8 mouse cellular contexts compared by ENCODE assay signal in the genomic region with DNA sequence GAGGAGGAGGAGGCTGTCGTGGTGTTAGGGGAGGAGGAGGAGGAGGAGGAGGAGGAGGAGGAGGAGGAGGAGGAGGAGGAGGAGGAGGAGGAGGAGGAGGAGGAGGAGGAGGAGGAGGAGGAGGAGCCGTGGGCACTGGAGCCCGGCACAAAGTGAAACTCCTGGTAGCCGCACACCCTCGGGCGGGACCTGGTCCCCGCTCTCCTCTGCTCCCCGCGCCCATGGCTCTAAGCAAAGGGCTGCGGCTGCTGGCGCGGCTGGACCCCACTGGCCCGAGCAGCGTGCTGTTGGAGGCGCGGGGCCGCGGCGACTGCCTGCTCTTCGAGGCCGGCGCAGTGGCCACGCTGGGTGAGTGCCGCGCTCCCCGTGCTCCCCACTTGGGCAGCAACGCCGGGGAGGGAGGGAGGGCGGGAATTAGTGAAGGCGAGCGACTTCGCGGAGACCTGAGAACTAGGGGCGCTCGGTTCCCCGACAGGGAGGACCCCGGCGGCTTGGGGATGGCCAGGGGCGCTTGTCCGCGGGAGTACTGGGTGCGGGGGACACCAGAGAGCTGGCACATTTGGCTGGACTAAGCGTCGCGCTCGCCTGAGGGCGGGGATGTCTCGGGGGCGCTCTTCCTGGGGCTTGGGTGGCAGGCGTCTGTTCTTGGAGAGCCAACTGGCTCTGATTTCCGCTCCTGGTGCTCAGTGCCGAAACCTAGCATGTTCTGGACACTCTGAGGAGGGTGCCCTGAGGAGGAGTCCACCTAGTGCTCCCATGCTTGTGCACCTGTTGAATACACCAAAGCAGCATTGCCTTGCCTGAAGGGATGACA. TPM values are rescaled to one million over a fixed set of nuclear protein-coding genes. Genes with fewer than 3 reads are reported as not detected.
DNase-seq lines count a peak whose midpoint lies in the region; ATAC-seq and TF ChIP-seq lines count a peak whose summit lies in the region.

Synj2 (plus strand) TSS at position 51 of the 814 bp plus-strand sequence.

- 2% methylated on average over 36 of the region's 52 CpGs for WGBS in hindbrain, postnatal 0 days
- under 1% methylated on average over 50 of the region's 52 CpGs for WGBS in small intestine, adult 2 months

- TF ChIP-seq CTCF in hindbrain, postnatal 0 days (IDR thresholded peaks at IDR 0.05; ENCODE audit: low read depth) = no peak
- TF ChIP-seq CTCF in small intestine, adult 2 months (IDR thresholded peaks at IDR 0.05; ENCODE audit: extremely low read depth, insufficient read length, insufficient replicate concordance, low read depth, low read length) = no peak

- intact Hi-C loops in gastrocnemius, postnatal 14 days (cut with DNase I; ENCODE audit: low total_unique reads) = loop anchor here (5.0 kb wide), 2 partner anchors 46 to 76 kb away; no protein-coding TSS in a partner anchor
- intact Hi-C loops in left cerebral cortex, postnatal 25 days (cut with DNase I) = loop anchor here (1.0 to 2.0 kb wide), 2 partner anchors 33 to 78 kb away; no protein-coding TSS in a partner anchor

- ATAC-seq in erythroblast, adult 5-6 weeks (replicated peaks; ENCODE audit: low FRiP score, poor library complexity, severe bottlenecking) = no peak
- peak; percentile 81 for ATAC-seq in hindbrain, postnatal 0 days

- H3K9me3 ChIP-seq in erythroblast, embryonic 14.5 days (ENCODE audit: control insufficient read depth, low read length) = no peaks in the 10 kb centered on the region
- no peaks in the 10 kb centered on the region for H3K9me3 ChIP-seq in hindbrain, postnatal 0 days (ENCODE audit: low read length)
- H3K9me3 ChIP-seq in megakaryocyte, embryonic 14.5 days = peaks cover 4% of the 10 kb centered on the region; the same call in 1 of the 2 replicates

- TF ChIP-seq POLR2A in small intestine, adult 2 months (IDR thresholded peaks at IDR 0.05; ENCODE audit: low read depth, low read length) = no peak

- H3K9ac ChIP-seq in hindbrain, postnatal 0 days (replicated peaks; ENCODE audit: low read length) = peak within 1 kb of the TSS; percentile 41

- peaks cover 42% of the 10 kb centered on the region for H3K27me3 ChIP-seq in erythroblast, embryonic 14.5 days (ENCODE audit: control insufficient read depth)
- no peaks in the 10 kb centered on the region; the same call in 1 of the 2 replicates for H3K27me3 ChIP-seq in hindbrain, postnatal 0 days (ENCODE audit: insufficient read depth, low read length)
- peaks cover 12% of the 10 kb centered on the region for H3K27me3 ChIP-seq in megakaryocyte, embryonic 14.5 days (replicated peaks)
- H3K27me3 ChIP-seq in small intestine, adult 2 months (ENCODE audit: control insufficient read depth, insufficient read depth, low read length) = no peaks in the 10 kb centered on the region

- DNase-seq in cerebellum, adult 9-11 months = peak; percentile 47
- peak; percentile 67 for DNase-seq in gastrocnemius, postnatal 14 days
- DNase-seq in hindbrain, postnatal 0 days (ENCODE audit: low spot score) = peak; percentile 61
- peak in 1 of 2 experiments; percentile 27 for DNase-seq in left cerebral cortex, postnatal 25 days (ENCODE audit: low spot score in 2 of 2)

- H3K27ac ChIP-seq in hindbrain, postnatal 0 days = no peak within 1 kb of the TSS
- H3K27ac ChIP-seq in small intestine, adult 2 months (ENCODE audit: insufficient read depth, low read depth, low read length) = peak within 1 kb of the TSS; percentile 54

- no peaks in the 10 kb centered on the region for H3K36me3 ChIP-seq in erythroblast, embryonic 14.5 days (ENCODE audit: control insufficient read depth)
- no peaks in the 10 kb centered on the region for H3K36me3 ChIP-seq in hindbrain, postnatal 0 days (ENCODE audit: insufficient read depth, low read length)
- H3K36me3 ChIP-seq in megakaryocyte, embryonic 14.5 days (replicated peaks; ENCODE audit: low read length) = peaks cover 5% of the 10 kb centered on the region
- no peaks in the 10 kb centered on the region for H3K36me3 ChIP-seq in small intestine, adult 2 months (ENCODE audit: control insufficient read depth, insufficient read depth, low read length)

- peaks cover 9% of the 10 kb centered on the region for H3K4me1 ChIP-seq in erythroblast, embryonic 14.5 days (ENCODE audit: control insufficient read depth)
- peaks cover 5% of the 10 kb centered on the region; the same call in 1 of the 2 replicates for H3K4me1 ChIP-seq in hindbrain, postnatal 0 days (ENCODE audit: insufficient read depth, low read length)
- H3K4me1 ChIP-seq in megakaryocyte, embryonic 14.5 days = peaks cover 60% of the 10 kb centered on the region
- H3K4me1 ChIP-seq in small intestine, adult 2 months (ENCODE audit: control insufficient read depth, insufficient read depth, insufficient read length, low read length) = peaks cover 7% of the 10 kb centered on the region

- peak within 1 kb of the TSS; percentile 65 for H3K4me3 ChIP-seq in erythroblast, embryonic 14.5 days (replicated peaks)
- peak within 1 kb of the TSS; percentile 49 for H3K4me3 ChIP-seq in hindbrain, postnatal 0 days (ENCODE audit: low read length)
- peak within 1 kb of the TSS; percentile 95 for H3K4me3 ChIP-seq in megakaryocyte, embryonic 14.5 days (replicated peaks)
- H3K4me3 ChIP-seq in small intestine, adult 2 months (ENCODE audit: low read depth, low read length) = peak within 1 kb of the TSS; percentile 99

- peak within 1 kb of the TSS; percentile 80 for H3K4me2 ChIP-seq in hindbrain, postnatal 0 days (ENCODE audit: low read depth, low read length)

RNA-seq across cellular contexts. Expression of gene Synj2, which starts in this region (rescaled TPM):
- polyA plus RNA-seq in erythroblast, embryonic 14.5 days (2012) = 0.02 TPM in 1 of 2 replicates, not detected in the other
- total RNA-seq in erythroblast, adult 5-6 weeks (2015; ENCODE audit: low replicate concordance) = 0.63 and 1.3 TPM in 2 replicates
- total RNA-seq in erythroblast, adult 5-6 weeks (2017; ENCODE audit: low replicate concordance) = 0.85 and 4.6 TPM in 2 replicates
- total RNA-seq in gastrocnemius, postnatal 14 days (2021) = 10 to 100 TPM; 28.9 to 44.4 TPM
- total RNA-seq in hindbrain, postnatal 0 days (2014; rRNA removed) = 4.8 and 6.9 TPM in 2 replicates
- polyA plus RNA-seq in hindbrain, postnatal 0 days (2015; fragmentation: Nextera tagmentation; extraction: Ambion mirVana) = 2.1 and 2.9 TPM in 2 replicates
- total RNA-seq in left cerebral cortex, postnatal 25 days (2021) = 100 to 1,000 TPM in 1 of 2 experiments, 10 to 100 TPM in 1; 84.0 to 123 TPM
- polyA plus RNA-seq in megakaryocyte, embryonic 14.5 days (2012; ENCODE audit: insufficient read depth, low replicate concordance) = 4.1 and 4.3 TPM in 2 replicates
- 2.0 and 3.1 TPM in 2 replicates for polyA plus RNA-seq in small intestine, adult 2 months (2012; rRNA removed)

Comparison
In these comparisons a context has a peak if more than half of its experiments do, and no peak if none do; other contexts are left out.
1. H3K4me3 ChIP-seq: peak in every context shown above with its lines; median percentile 99 in small intestine, adult 2 months; 95 in megakaryocyte, embryonic 14.5 days; 65 in erythroblast, embryonic 14.5 days; 49 in hindbrain, postnatal 0 days.